13 mouse cellular contexts compared by ENCODE assay signal in the genomic region with DNA sequence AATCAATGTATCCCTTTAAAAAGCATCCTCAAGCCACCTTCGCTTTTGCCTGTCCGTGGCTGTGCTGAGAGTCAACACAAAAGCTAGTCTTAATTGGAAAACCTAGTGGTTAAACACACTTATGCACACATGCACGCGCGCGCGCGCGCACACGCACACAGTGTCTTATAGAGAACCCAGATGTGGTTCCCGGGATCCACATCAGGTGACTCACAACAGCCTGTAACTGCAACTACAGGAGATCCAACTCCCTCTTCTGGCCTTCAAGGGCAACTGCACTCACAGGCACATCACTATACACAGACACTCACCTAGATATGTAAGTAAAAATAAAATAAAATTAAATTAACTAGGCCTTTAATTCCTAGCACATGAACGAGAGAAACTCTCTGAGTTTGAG.
"Had no signal": no experiment of that assay in that cellular context is flagged by ENCODE, and none has a peak within 500 bp of the region (broad histone marks: within the 10 kb centered on the region; RNA-seq: fewer than 3 reads in every experiment).

No protein-coding gene starts in this region.

- DNase-seq: lung, adult 18-20 months; lung, embryonic 14.5 days; lung, postnatal 10 days; lung, postnatal 4 days; right cerebral cortex, postnatal 14 days; thymus, adult 2 months; thymus, postnatal 36 days had no signal

- ATAC-seq: midbrain, embryonic 15.5 days had no signal

- H3K27ac ChIP-seq: midbrain, embryonic 10.5 days; midbrain, embryonic 12.5 days; midbrain, embryonic 15.5 days; neural tube, embryonic 12.5 days; stomach, embryonic 15.5 days; stomach, postnatal 0 days had no signal

- H3K9ac ChIP-seq: lung, embryonic 14.5 days; midbrain, embryonic 12.5 days; midbrain, embryonic 15.5 days; neural tube, embryonic 12.5 days; stomach, embryonic 15.5 days had no signal

- H3K27me3 ChIP-seq: midbrain, embryonic 12.5 days; midbrain, embryonic 15.5 days; neural tube, embryonic 12.5 days; stomach, embryonic 15.5 days had no signal

- H3K4me1 ChIP-seq: midbrain, embryonic 10.5 days; midbrain, embryonic 12.5 days; midbrain, embryonic 15.5 days; neural tube, embryonic 12.5 days; stomach, embryonic 15.5 days had no signal

- H3K36me3 ChIP-seq: midbrain, embryonic 10.5 days; midbrain, embryonic 12.5 days; midbrain, embryonic 15.5 days; neural tube, embryonic 12.5 days; stomach, embryonic 15.5 days had no signal

- H3K9me3 ChIP-seq: midbrain, embryonic 10.5 days; midbrain, embryonic 12.5 days; midbrain, embryonic 15.5 days; neural tube, embryonic 12.5 days; stomach, embryonic 15.5 days had no signal

- H3K4me2 ChIP-seq: lung, embryonic 14.5 days; midbrain, embryonic 12.5 days; midbrain, embryonic 15.5 days; neural tube, embryonic 12.5 days; stomach, embryonic 15.5 days had no signal

- H3K4me3 ChIP-seq: midbrain, embryonic 10.5 days; midbrain, embryonic 12.5 days; midbrain, embryonic 15.5 days; neural tube, embryonic 12.5 days; stomach, embryonic 15.5 days had no signal
